Mouse (Mus musculus): ENCODE data around the gene Syn3.

DNA sequence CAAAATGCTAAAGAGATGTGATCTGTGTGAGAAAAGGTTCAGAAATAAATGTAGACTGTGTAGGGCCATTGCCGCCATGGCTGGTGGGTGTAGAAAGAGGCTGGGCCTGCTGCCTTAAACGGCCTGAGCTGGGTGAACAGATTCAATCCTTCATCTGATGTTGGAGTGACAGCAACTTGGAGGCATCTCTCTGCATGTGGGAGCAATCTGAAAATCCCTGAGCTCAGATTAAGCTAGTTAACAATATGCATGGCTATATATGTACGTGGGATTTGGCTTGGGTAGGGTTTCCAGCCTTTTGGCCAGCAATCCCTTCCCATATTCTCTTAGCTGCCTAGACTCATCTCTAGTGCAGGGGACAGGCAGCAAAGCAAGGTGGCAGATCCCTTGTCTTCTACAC, 249.9 kb downstream of the Syn3 start:
- TF ChIP-seq GATA1 (IDR thresholded peaks at IDR 0.05; ENCODE audit: borderline replicate concordance, low read length) (no peak), FLI1 (IDR thresholded peaks at IDR 0.05; ENCODE audit: low read length) (no peak)
